Mouse (Mus musculus) brain, embryonic 14.5 days (tissue): Measurements from ENCODE around the gene Cited1.

Experiments
- CTCF ChIP-seq: fragments of 200-500 bp; IDR thresholded peaks from 2 replicates; pipeline ENCODE4 v1.5.1; 2012; ENCODE audit warnings: inconsistent platforms, mild to moderate bottlenecking, moderate library complexity, borderline replicate concordance; ENCODE audit not compliant: insufficient read depth, insufficient read length; ENCODE audit errors: extremely low read depth
- POLR2A ChIP-seq: fragments of 200-500 bp; IDR thresholded peaks from 2 replicates; pipeline ENCODE4 v1.6.1; 2012; ENCODE audit warnings: mild to moderate bottlenecking, inconsistent platforms, borderline replicate concordance; ENCODE audit not compliant: poor library complexity, insufficient read depth, insufficient read length, severe bottlenecking; ENCODE audit errors: extremely low read depth

DNA sequence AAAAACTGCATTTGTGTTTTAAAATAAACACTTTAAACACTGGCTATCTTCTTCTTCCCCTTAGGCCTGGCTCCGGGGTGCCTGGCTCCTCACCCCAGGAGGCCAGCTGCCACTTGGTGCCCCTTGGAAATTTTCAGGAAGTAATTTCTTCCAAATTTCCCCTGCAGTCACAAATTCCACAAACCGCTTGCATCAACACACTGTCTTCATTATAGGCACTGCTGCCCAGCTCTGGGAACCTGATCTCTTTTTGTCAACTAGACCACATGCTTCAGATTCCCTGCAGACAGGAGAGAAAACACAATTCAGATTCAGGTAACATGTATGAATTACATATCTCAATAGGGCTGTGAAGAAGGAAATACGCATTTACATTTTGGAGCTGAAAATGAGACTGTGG lies 32.9 kb upstream of the Cited1 start:
- no peak for TF ChIP-seq CTCF
- TF ChIP-seq POLR2A: no peak
